Mouse (Mus musculus) ES-E14 (cell line): ENCODE data around the gene Efcab14.

Experiments
- CHD2 ChIP-seq: IDR thresholded peaks from 2 replicates; pipeline ENCODE4 v1.6.1; 2014; ENCODE audit warnings: mild to moderate bottlenecking, low read depth, low read length, inconsistent platforms
- HCFC1 ChIP-seq: IDR thresholded peaks from 2 replicates; pipeline ENCODE4 v1.6.1; 2012; ENCODE audit warnings: low read length, inconsistent platforms, borderline replicate concordance; ENCODE audit not compliant: insufficient read depth
- MAFK ChIP-seq: IDR thresholded peaks from 2 replicates; pipeline ENCODE4 v1.6.1; 2014; ENCODE audit warnings: mild to moderate bottlenecking, low read depth, low read length, inconsistent platforms; ENCODE audit not compliant: insufficient read depth
- ZC3H11A ChIP-seq: IDR thresholded peaks from 2 replicates; pipeline ENCODE4 v1.6.1; 2012; ENCODE audit warnings: low read depth, mild to moderate bottlenecking, inconsistent platforms, low read length, borderline replicate concordance
- ZNF384 ChIP-seq: IDR thresholded peaks from 2 replicates; pipeline ENCODE4 v1.6.1; 2012; ENCODE audit warnings: low read depth, low read length, inconsistent platforms

DNA sequence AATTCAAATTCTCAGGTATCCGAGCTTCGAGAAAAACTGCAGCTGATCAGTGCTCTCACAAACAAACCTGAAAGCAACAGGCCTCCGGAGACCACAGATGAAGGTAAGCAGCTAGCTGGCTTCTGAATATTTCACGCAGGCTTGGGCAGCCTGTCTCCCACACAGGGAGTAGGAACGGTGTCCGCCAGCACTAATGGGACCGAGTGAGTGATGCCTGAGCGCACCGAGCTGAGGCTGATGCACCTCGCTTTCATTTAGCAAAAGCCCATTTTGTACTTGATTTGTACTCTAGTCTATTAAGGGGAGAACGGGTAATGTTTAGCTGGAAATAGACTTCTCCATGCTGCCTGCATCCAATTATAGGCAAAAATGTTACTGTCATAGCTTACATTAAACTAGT lies 27.0 kb downstream of the Efcab14 start:
- TF ChIP-seq CHD2 (no peak), ZNF384 (no peak), HCFC1 (no peak), MAFK (no peak), ZC3H11A (no peak)
